Mouse (Mus musculus): ENCODE data around the gene Sox21. TPM values are rescaled to one million over a fixed set of nuclear protein-coding genes. Genes with fewer than 3 reads are reported as not detected.

Gene Sox21
- polyA plus RNA-seq, 1 experiment: 0.03 TPM

GRCm38 (mm10) chr14:118225061-118225743 is 11.6 kb downstream of the Sox21 start:
- DNase-seq (ENCODE audit: low read depth): no peak

GRCm38 (mm10) chr14:118220885-118221284 is 15.9 kb downstream of the Sox21 start:
- no peak for DNase-seq (ENCODE audit: low read depth)

- no peak for DNase-seq (ENCODE audit: low read depth)
These were observed 20.0 kb downstream of the Sox21 start for GRCm38 (mm10) chr14:118216826-118217225.

- DNase-seq (ENCODE audit: low read depth): no peak
These were observed 24.5 kb downstream of the Sox21 start for GRCm38 (mm10) chr14:118212188-118212804.

GRCm38 (mm10) chr14:118209642-118210041 is 27.2 kb downstream of the Sox21 start:
- no peak for DNase-seq (ENCODE audit: low read depth)

- DNase-seq (ENCODE audit: low read depth): no peak
These were observed 29.5 kb downstream of the Sox21 start for GRCm38 (mm10) chr14:118207347-118207746.

GRCm38 (mm10) chr14:118203031-118203430 is 33.8 kb downstream of the Sox21 start:
- DNase-seq (ENCODE audit: low read depth): no peak

GRCm38 (mm10) chr14:118202006-118202405 is 34.8 kb downstream of the Sox21 start:
- no peak for DNase-seq (ENCODE audit: low read depth)

GRCm38 (mm10) chr14:118200731-118201130 is 36.1 kb downstream of the Sox21 start:
- DNase-seq (ENCODE audit: low read depth): no peak

GRCm38 (mm10) chr14:118197063-118197462 is 39.8 kb downstream of the Sox21 start:
- no peak for DNase-seq (ENCODE audit: low read depth)

- DNase-seq (ENCODE audit: low read depth): no peak
These were observed 42.5 kb downstream of the Sox21 start for GRCm38 (mm10) chr14:118194219-118194914.

- DNase-seq (ENCODE audit: low read depth): no peak
These were observed 43.2 kb downstream of the Sox21 start for GRCm38 (mm10) chr14:118193663-118194062.

- DNase-seq (ENCODE audit: low read depth): no peak
These were observed 43.7 kb downstream of the Sox21 start for GRCm38 (mm10) chr14:118193001-118193628.

GRCm38 (mm10) chr14:118191442-118191841 is 45.4 kb downstream of the Sox21 start:
- no peak for DNase-seq (ENCODE audit: low read depth)

Other genes with a start within 250 kb of the Sox21 start
- 1.1 TPM in 2 replicates for gene Dct, start 184.8 kb downstream of the Sox21 start, polyA plus RNA-seq (2012; rRNA removed)
- gene Tgds, start 104.3 kb downstream of the Sox21 start, polyA plus RNA-seq (2012; rRNA removed): 11.9 and 14.9 TPM in 2 replicates
- gene Gpr180, start 99.9 kb downstream of the Sox21 start, polyA plus RNA-seq (2012; rRNA removed): 39.6 and 57.7 TPM in 2 replicates
- not detected in 2 replicates for gene Gm9376, start 29.9 kb upstream of the Sox21 start, polyA plus RNA-seq (2012; rRNA removed)